Mouse (Mus musculus) neural tube, postnatal 0 days (tissue): Measurements from ENCODE around the gene Olfr71. TPM values are rescaled to one million over a fixed set of nuclear protein-coding genes. Genes with fewer than 3 reads are reported as not detected.

Experiments used
- polyA plus RNA-seq: library from polyadenylated mRNA; unstranded; fragments of >200 nt; fragmentation: Nextera tagmentation; extraction: Ambion mirVana; gene quantifications from 2 replicates; pipeline ENCODE4 v1.2.1, GENCODE M21; 2015

The Olfr71 gene
- polyA plus RNA-seq, result not detected in 2 replicates

GRCm38 (mm10) chr4:43709869-43710268 is at the start of gene Olfr71:
TSS of gene Olfr71 (minus strand) at chr4:43710255.

GRCm38 (mm10) chr4:43729794-43730550 is 19.9 kb upstream of the Olfr71 start, which contains the start of gene Spaar:
TSS of gene Spaar (plus strand) at chr4:43730034.

DNA sequence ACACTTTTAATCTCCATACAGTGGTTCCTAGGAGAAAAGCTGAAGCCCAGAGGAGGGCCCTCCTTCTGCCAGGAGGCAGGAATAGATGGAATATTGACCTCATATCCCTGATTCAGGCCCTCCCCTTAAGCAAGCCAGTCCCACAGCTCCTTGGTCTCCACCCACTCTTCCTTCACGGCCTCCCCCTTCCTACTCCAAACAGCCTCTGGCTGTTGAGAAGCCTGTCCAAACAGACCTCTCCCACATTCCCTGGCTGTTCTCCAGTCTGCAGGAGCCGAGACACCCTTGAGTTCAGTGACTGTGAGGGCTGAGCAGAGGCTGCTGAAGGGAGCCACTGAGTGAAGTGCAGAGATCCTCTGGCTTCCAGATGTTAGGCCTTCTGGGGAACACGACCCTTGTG is 16.9 kb upstream of the Olfr71 start, which contains the start of gene Hrct1:
TSS of gene Hrct1 (plus strand) at position 194 of the 400 bp plus-strand sequence.

DNA sequence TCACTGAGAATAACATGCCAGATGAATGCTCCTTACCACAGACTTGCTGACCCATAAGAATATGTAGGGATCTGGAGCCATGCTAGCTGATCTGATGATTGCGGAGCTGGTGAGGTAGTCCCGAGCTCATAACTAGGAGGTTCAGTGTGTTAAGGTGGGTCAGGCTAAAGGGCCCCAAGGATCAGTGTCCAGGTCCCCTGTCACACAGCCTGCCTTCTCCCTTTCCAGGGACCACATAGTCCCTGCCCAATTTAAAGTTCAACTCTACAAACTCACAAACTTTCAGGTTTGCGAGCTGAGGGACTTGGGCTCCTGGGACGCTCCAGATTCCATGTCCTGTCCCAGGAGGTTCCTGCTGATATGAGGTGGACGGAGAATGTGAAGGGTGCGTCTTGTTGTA is 9.3 kb downstream of the Olfr71 start, which contains the start of gene Olfr70:
TSS of gene Olfr70 (minus strand) at position 101 of the 400 bp plus-strand sequence.

DNA sequence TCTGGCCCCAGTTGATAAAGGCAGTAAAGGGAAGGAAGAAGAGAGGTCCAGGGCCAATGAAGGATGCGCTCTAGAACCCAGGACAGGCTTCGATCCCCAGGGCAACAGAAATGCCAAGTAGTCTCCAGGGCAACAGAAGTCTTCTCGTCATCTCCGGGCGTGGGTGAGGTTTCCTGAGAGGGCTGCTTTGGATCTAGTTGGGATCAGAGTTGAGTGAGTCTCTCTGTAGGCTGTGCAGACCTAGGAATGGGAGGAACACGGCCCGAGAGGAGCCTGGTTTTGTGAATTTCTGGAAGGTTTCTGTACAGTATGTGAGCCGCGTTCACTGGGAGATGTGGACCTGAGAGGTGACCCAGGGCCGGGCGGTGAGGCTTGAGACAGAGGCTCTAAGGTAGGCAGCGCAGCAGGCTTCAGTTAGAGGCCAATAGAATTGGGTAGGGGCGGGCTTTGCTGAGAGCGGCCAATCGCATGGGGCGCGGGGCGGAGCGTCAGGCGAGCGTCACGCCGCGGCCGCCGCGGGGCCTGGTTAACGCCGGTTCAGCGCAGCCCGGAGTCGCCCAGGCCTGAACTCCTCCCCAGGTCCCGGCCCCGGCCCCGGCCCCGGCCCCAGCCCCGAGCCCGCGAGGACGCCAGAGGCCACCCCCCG is 41.1 kb downstream of the Olfr71 start, which contains the start of the genes Tmem8b and Fam221b:
TSS of gene Tmem8b (plus strand) at position 190 of the 646 bp plus-strand sequence.
TSS of gene Fam221b (minus strand) at position 364 of the 646 bp plus-strand sequence.

GRCm38 (mm10) chr4:43656339-43657109 is 53.5 kb downstream of the Olfr71 start, which contains the start of gene Hint2:
TSS of gene Hint2 (minus strand) at chr4:43656466.

Other genes starting within 250 kb of the Olfr71 start
- not detected in 2 replicates for gene Sit1, start 226.5 kb downstream of the Olfr71 start, polyA plus RNA-seq
- 110 and 113 TPM in 2 replicates for gene Ccdc107, start 217.4 kb downstream of the Olfr71 start, polyA plus RNA-seq
- gene Arhgef39, start 210.6 kb downstream of the Olfr71 start, polyA plus RNA-seq, result 2.9 and 3.9 TPM in 2 replicates
- 0.23 and 0.37 TPM in 2 replicates for gene Car9, start 203.3 kb downstream of the Olfr71 start, polyA plus RNA-seq
- 10.8 and 12.2 TPM in 2 replicates for gene Tpm2, start 186.5 kb downstream of the Olfr71 start, polyA plus RNA-seq
- 77.3 and 93.8 TPM in 2 replicates for gene Creb3, start 147.9 kb downstream of the Olfr71 start, polyA plus RNA-seq
- 75.4 and 77.1 TPM in 2 replicates for gene Tln1, start 147.6 kb downstream of the Olfr71 start, polyA plus RNA-seq
- gene Rgp1, start 131.5 kb downstream of the Olfr71 start, polyA plus RNA-seq, result 12.9 and 14.9 TPM in 2 replicates
- gene Gba2, start 131.4 kb downstream of the Olfr71 start, polyA plus RNA-seq, result 48.6 and 54.6 TPM in 2 replicates
- 0.38 and 2.0 TPM in 2 replicates for gene Msmp, start 125.8 kb downstream of the Olfr71 start, polyA plus RNA-seq
- 10.6 and 12.2 TPM in 2 replicates for gene Npr2, start 78.3 kb downstream of the Olfr71 start, polyA plus RNA-seq
- 5.6 and 5.7 TPM in 2 replicates for gene Spag8, start 56.7 kb downstream of the Olfr71 start, polyA plus RNA-seq
- 88.3 and 108 TPM in 2 replicates for gene Hint2, start 53.8 kb downstream of the Olfr71 start, polyA plus RNA-seq
- gene Tmem8b, start 41.3 kb downstream of the Olfr71 start, polyA plus RNA-seq, result 10.1 and 10.2 TPM in 2 replicates
- 1.6 and 2.0 TPM in 2 replicates for gene Fam221b, start 41.1 kb downstream of the Olfr71 start, polyA plus RNA-seq
- gene Olfr70, start 9.4 kb downstream of the Olfr71 start, polyA plus RNA-seq, result not detected in 2 replicates
- gene Hrct1, start 16.9 kb upstream of the Olfr71 start, polyA plus RNA-seq, result 1.1 and 1.3 TPM in 2 replicates
- gene Spaar, start 19.8 kb upstream of the Olfr71 start, polyA plus RNA-seq, result 0.14 and 0.17 TPM in 2 replicates
- not detected in 2 replicates for gene Olfr159, start 60.8 kb upstream of the Olfr71 start, polyA plus RNA-seq
- not detected in 2 replicates for gene Olfr156, start 113.6 kb upstream of the Olfr71 start, polyA plus RNA-seq
- gene Olfr157, start 129.9 kb upstream of the Olfr71 start, polyA plus RNA-seq, result not detected in 2 replicates
- not detected in 2 replicates for gene Olfr155, start 141.3 kb upstream of the Olfr71 start, polyA plus RNA-seq
- 5.6 and 5.7 TPM in 2 replicates for gene Reck, start 165.3 kb upstream of the Olfr71 start, polyA plus RNA-seq
- 27.7 and 29.2 TPM in 2 replicates for gene Glipr2, start 247.1 kb upstream of the Olfr71 start, polyA plus RNA-seq